Mouse (Mus musculus): ENCODE results near the gene Rab7.
"Not testable (repeated sequence)": the region's sequence is repeated elsewhere in the genome, so short reads cannot be mapped to it uniquely, and the experiment has no call there.

Rab7 gene

DNA sequence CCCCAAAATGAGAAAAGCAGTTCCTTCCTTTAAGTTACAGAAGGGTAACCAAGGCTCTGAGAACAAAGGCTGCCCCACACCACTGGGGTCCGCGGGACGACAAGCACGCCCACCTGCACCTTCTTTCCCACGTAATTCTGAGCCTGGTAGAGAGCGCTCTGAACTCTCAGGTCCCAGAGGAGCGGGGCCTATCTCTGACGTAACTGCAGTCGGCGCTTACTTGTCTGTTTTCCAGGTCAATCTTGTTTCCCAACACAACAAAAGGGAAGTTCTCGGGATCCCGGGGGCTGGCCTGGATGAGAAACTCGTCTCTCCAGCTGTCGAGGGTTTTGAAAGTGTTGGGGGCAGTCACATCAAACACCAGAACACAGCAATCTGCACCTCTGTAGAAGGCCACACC, 40.3 kb downstream of the Rab7 start:
- not testable (repeated sequence) for DNase-seq (ENCODE audit: low read depth in 1 of 2, low spot score in 2 of 2)

DNA sequence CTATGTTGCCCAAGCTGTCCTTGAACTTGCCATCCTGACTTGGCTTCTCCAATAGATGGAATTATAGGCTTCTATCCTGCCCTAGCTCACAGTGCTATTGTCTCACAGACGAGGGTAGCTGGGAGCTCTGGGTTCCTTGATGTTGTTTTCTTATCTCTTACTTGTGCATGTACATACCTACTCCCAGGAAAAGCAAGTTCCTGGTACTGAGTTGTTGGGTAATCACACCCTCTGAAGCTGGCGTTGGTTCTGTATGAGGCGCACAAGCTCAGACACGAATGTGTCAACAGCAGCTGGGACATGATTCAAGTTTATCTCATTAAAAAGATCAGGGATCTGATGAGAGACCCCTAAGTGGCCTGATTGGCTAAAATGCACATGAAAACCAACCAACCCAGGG, 41.6 kb downstream of the Rab7 start:
- no peak for DNase-seq (ENCODE audit: low read depth in 1 of 2, low spot score in 2 of 2)

DNA sequence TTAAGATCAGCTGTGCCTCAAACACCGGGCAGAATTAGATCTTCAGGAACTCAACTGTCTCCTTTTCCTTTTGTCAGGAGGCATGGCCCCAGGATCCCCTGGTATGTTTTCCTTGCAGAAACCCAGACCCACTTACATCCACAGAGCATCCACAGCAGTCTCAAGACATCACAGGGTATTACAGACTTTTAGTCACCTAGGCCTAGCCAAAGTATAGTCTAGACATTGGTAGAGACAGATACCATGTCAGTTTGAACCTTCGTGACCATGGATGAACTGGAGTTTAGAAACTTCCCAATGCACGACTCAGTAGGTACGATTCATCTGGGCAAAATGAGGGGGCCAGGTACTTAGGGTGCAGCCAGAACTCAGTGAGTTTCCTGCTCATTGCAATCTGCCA, 46.7 kb downstream of the Rab7 start:
- no peak for DNase-seq (ENCODE audit: low read depth in 1 of 2, low spot score in 2 of 2)

DNA sequence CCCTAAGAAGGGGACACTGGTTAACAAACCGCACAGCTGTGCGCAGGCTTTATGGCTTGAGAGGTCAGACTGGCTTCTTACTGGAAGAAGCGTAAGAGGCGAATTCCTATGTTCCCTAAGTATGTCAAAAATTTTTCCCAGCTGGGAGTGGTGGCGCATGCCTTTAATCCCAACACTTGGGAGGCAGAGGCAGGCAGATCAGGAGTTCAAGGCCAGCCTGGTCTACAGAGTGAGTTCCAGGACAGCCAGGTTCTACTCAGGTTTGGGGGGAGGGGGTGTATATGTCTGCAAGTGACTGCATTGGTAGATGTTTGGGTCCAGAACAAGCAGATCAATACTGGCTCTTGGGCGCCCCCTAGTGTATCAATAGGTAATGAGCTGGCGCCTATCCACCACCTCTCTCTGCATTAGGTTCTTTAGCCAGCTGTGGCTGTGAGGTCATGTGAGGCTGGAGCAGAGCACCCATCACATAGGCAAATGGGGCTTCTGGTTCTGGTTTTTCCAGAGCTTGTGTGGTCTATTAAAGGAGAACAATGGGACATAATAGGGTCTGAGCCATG, 47.3 kb downstream of the Rab7 start:
- DNase-seq (ENCODE audit: low read depth in 1 of 2, low spot score in 2 of 2) = peak in 1 of 2 experiments; percentile 58

DNA sequence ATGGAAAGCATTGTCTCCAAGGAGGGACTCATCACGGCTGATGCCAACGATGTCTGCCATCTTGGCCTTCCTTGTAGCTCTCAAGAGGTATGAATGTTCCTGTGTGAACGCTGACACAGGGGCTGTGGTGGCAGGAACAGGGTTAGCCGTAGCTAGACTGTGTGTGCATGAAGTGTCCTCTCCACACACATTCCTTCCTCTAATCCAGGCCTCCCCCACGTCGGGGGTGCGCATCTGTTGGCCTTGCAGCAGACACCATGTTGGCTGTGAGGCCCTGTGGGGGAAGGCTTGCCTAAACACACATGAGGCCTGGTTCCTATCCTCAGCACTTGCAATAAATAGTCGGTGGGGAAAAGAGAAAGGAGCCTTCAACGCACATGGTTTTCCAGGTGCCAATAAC, 48.5 kb downstream of the Rab7 start:
- no peak for DNase-seq (ENCODE audit: low read depth in 1 of 2, low spot score in 2 of 2)

DNA sequence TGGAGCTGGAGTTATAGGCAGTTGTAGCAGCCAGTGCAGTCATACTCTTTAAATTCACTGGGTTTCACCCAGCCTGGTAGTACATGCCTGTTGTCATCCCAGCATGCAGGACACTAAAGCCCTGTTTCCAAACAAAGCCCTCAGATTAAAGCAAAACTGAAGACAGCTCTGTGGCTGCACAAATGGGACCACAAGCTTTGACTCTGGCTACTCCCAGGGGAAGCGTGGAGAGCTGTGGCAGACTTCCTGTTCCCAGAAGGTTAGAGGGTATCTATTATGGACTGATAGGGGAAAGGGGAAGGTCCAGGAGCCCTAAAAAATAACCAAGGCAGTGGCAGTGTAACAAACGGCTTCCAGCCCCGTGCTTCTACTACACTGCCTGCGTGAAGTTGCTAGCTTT, 49.6 kb downstream of the Rab7 start:
- no peak for DNase-seq (ENCODE audit: low read depth in 1 of 2, low spot score in 2 of 2)

DNA sequence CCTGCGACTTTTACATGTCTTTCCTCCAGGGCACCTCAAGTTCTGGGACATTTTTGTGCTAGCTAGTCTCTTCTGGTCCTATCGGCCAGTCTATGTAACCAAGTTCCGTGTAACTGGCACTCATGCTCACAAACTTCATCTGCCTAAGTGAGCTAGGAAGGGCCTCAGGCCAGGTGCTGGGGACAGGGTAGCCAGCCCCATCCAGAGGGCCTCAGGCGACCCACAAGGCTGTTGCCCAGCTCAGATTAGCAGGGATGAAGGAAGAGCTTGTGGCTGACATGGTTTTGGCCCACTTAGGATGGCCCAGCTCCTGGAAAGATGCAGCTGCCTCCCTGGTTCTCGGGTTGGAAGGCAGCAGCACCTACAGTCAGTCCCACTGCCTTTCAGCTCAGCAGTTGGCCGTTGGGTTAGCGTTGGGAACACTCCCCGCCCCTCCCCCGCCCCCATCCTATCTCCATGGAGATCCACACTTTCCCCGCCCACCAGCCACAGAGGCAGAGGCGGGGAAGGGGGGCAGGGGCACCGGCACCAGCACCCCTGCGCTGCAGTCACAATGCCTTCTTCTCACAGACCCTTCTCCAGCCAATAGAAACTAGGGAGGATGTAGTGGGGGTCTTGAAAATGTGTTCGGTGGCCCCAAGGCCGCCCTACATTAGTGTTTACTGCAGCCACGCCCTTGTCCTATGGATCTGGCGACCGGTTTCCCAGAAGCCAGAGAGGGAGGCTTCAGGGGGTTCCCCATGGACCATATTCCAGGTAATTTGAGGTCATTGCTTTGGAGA, 51.1 kb downstream of the Rab7 start:
- no peak for DNase-seq (ENCODE audit: low read depth in 1 of 2, low spot score in 2 of 2)

DNA sequence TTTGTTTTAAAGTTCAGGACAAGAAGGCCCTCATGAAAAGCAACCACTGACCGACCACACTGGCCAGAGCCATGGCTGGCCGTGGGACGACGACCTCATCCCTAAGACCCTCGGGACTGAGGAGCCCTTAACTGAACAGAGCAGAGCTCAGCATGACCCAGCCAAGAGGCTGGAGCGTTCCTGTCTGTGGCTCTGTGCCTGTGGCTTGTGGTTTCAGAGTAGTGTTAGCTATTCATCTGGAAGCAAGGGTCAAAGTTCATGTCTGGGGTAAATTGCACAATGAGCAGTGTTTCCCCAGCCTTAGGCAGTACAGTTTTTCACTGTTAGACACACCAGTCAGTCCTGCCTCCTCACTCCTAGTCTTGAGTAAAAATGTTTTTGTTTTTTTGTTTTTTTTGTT, 52.3 kb downstream of the Rab7 start:
- peak; percentile 37 to 50 for DNase-seq (ENCODE audit: low read depth in 1 of 2, low spot score in 2 of 2)

DNA sequence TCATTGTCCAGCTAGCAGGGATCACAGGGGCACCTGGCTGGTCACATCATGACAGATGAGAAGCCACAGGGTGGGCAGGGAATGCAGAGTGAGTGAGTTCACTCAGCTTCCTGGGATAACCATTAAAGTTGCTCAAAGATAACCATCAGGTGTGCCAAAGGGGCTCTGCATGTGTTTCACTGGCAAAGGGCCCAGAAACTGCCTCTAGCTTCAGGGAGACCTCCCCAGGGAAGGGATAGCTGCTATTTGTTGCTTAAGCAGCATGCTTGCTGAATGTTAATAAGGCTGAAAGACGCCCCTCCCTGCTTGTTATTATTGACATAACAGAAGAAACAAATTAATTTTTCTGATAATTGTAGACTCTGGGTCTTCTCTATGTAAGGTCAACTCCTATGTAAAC, 53.2 kb downstream of the Rab7 start:
- no peak for DNase-seq (ENCODE audit: low read depth in 1 of 2, low spot score in 2 of 2)

DNA sequence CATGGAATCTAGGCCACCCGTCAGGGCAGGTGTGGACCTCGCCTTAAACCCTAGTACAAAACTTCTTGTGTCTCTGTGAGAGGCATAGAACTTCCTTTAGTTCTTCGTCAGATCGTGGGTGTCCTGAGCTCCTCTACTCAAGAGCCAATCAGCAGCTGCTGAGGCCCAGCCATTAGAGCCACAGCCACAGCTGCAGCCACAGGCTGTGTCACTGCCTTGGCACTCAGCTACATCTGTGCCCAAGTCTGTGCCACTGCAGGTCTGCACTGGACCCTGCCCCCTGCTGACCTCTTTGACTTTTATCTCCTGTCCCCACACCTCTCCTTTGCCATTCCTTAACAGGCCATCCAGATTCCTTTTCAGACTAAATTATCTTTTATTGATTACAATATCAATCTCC, 53.9 kb downstream of the Rab7 start:
- DNase-seq (ENCODE audit: low read depth in 1 of 2, low spot score in 2 of 2) = no peak

DNA sequence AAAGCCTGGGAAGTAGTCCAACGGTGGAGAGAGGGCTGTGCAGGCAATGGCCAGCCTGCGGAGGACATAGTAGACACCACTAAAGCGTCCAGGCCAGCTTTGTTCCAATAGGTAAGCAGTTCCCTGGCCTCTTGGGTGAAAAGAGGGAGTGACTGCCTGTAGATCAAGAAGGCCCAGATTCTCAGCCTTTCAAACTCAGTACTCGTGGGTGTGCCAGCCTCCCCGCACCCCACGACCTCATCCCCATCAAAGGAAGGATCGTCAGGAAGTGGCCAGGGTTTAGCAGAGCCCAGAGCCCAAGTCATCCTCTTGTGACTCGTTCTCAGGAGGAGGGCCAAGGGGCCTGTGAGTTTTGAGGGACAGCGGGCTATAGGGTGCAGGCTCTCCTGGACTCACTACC, 62.6 kb downstream of the Rab7 start:
- DNase-seq (ENCODE audit: low read depth in 1 of 2, low spot score in 2 of 2) = no peak

DNA sequence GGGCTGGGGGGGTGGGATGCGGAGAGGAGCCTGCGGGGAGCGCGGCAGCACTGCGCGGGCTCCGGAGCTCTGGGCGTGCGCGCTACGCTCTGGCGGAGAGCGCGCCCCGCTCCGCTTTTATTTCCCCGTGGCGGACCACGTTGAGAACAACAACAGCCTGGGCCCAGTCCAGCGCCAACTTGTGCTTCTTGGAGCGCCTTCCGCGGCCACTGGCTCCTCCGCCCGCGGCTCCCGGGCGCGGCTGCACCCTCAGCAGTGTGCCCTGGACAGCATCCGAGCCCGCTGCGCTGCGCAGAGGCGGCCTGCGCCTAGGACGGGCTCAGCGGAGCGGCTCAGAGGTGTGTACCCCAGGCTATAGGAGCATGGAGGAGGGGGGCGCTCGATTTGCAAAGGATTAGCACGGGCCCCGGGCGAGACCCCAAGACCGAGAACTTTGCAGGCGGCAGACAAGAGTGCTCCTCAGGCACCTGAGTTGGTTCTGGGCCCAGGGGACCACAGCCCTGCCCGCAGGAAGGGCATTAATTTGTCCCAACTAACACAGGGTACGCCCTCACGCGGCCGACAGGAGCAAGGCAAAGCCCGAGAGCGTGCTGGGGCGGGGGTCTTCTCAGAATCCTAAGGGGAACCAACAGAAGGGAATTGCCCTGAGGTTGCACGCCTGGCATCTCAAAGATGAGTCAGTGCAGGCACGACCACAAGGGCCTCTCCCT, 63.4 kb downstream of the Rab7 start, which contains the start of gene H1fx:
H1fx (minus strand) TSS at position 91 of the 710 bp plus-strand sequence.
- peak in 1 of 2 experiments; percentile 25 for DNase-seq (ENCODE audit: low read depth in 1 of 2, low spot score in 2 of 2)

DNA sequence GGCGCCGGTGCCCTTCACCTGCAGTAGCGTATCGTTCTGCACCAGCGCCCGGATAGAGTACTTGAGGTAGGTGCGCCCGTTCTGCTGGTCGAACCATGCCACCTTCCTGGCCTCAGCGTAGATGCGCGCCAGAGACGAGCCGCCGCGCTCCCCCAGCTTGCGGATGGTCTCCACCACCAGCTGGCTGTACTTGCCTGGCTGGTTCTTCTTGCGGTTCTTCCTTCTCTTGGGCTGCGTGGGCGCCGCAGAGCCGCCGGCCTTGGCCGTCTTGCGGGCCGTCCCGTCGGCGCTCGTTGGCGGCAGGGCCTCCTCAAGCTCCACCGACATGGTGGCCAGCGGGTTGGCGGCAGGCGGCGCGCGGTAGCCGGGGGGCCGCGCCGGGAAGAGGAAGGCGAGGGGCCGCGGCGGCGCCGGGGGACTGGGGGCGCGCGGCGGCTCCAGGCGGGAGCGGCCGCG, 64.0 kb downstream of the Rab7 start:
- no peak for DNase-seq (ENCODE audit: low read depth in 1 of 2, low spot score in 2 of 2)

DNA sequence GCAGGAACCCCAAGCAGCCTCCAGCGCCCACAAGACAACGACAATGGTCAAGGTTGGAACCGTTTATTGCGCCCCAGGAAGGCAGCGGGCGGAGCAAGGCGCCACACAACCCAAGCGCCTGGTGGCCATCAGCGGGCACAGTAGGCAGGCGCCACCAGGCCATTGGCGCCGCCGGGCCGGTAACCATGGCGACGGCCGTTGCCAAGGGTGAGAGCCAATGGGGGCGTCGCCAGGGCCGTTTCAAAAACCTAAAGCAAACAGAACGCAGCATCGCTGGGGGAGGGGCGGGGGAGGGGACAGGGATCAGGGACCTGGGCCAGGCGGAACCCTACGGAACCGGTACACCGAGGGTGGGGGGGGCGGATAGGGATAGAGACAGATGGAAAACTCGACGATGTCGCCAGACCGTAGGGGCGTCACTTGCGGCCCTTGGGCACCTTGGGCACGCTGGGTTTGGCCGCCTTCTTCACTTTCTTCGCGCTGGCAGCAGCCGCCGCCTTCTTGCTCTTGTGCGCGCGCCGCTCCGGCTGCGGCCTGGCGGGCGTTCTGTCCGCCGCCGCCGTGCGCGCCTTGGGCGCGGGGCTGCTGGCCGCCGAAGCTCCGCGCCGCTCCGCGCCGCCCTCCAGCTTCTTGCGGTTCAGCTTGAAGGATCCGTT, 64.6 kb downstream of the Rab7 start:
- DNase-seq (ENCODE audit: low read depth in 1 of 2, low spot score in 2 of 2) = no peak

DNA sequence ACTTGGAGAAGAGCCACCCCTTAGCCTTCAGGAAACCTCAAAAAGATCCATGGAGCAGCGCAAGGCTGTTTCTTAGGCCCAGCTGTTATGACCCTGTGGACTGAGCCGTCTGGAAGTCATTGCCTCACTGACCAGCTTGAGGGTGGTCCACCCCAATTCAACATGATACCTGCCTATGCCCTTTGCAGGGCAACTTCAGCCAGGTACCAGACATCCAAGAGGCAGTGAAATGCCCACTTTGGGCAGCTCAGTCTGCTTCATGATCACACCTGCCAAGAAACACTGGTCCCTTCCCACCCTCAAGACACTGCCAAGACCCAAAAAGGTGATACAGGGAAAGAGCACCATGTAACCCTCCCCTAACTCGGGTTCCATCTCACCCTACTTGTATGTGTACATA, 65.3 kb downstream of the Rab7 start:
- no peak for DNase-seq (ENCODE audit: low read depth in 1 of 2, low spot score in 2 of 2)

DNA sequence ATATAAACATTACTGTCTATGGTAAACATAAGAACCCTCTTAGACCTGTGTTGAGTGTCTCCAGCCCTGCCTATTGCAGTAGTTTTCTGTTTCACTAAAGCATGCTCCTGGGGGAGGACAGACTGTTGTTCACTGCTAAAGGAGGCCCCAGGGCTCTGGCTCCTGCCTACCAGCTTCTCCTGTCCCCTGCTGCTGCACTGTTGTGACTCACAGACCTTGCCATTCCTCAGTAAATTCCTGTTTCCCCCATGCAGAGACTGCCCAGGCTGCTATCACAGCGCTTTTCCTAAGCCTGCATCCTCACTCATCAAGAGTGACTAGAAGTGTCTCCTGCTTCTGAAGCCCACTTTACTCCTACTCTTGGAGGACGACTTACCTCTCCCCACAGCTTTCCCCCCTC, 75.0 kb downstream of the Rab7 start:
- DNase-seq (ENCODE audit: low read depth in 1 of 2, low spot score in 2 of 2) = no peak

DNA sequence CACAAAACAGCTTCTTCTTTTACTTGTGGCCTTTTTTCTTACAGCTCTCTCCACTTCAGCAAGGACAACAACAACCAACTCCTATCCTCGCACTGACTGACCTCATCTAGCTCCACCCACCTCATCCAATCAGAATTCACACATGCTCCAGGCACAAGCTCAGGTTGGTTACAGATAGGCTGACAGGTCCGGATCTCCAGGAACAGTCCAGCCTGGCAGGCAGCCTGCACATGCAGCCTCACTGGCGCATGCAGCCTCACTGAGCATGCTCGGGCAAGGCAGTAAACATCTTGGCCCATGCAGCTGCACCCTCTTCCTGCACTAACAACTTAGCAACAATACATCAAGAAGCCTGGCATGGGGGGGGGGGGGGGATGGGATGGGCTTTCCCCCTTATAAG, 82.6 kb downstream of the Rab7 start:
- DNase-seq (ENCODE audit: low read depth in 1 of 2, low spot score in 2 of 2) = not testable (repeated sequence)

Measured in monocyte, adult 2 months (primary cell).